Mouse (Mus musculus) testis, adult 2 months (tissue): ENCODE measurements at regions not wholly inside any gene's neighbourhood (a gene's known extent, or its start where the extent isn't known, plus 50 kb on each side); places are given as distances from the start of the nearest gene placed in this dataset.

ENCODE experiments used
- H3K27ac ChIP-seq: fragments of 200-500 bp; 2 replicates; pipeline ENCODE4 v1.5.1; 2012; ENCODE audit warnings: low read depth, low read length; ENCODE audit not compliant: control insufficient read depth, insufficient read depth
- H3K27me3 ChIP-seq: fragments of 200-500 bp; 2 replicates; pipeline ENCODE4 v1.6.1; 2012; ENCODE audit warnings: mild to moderate bottlenecking, low read length, moderate library complexity; ENCODE audit not compliant: control insufficient read depth, insufficient read depth
- H3K36me3 ChIP-seq: fragments of 200-500 bp; 2 replicates; pipeline ENCODE4 v1.6.1; 2012; ENCODE audit warnings: mild to moderate bottlenecking, low read length; ENCODE audit not compliant: control insufficient read depth, insufficient read depth
- H3K4me1 ChIP-seq: fragments of 200-500 bp; 2 replicates; pipeline ENCODE4 v1.6.1; 2012; ENCODE audit warnings: low read length; ENCODE audit not compliant: control insufficient read depth, insufficient read depth
- H3K4me3 ChIP-seq: fragments of 200-500 bp; 2 replicates; pipeline ENCODE4 v1.5.1; 2012; ENCODE audit warnings: low read depth, mild to moderate bottlenecking, low read length, moderate library complexity, mixed read lengths; ENCODE audit not compliant: control insufficient read depth
- CTCF ChIP-seq: fragments of 200-500 bp; IDR thresholded peaks from 2 replicates; pipeline ENCODE4 v1.5.1; 2012; ENCODE audit warnings: low read depth, mild to moderate bottlenecking, inconsistent platforms, low read length, moderate library complexity; ENCODE audit not compliant: control insufficient read depth, insufficient read depth, insufficient replicate concordance
- POLR2A ChIP-seq: fragments of 200-500 bp; IDR thresholded peaks from 2 replicates; pipeline ENCODE4 v1.6.1; 2012; ENCODE audit warnings: low read depth, mild to moderate bottlenecking, inconsistent platforms, low read length, moderate library complexity; ENCODE audit not compliant: control insufficient read depth

DNA sequence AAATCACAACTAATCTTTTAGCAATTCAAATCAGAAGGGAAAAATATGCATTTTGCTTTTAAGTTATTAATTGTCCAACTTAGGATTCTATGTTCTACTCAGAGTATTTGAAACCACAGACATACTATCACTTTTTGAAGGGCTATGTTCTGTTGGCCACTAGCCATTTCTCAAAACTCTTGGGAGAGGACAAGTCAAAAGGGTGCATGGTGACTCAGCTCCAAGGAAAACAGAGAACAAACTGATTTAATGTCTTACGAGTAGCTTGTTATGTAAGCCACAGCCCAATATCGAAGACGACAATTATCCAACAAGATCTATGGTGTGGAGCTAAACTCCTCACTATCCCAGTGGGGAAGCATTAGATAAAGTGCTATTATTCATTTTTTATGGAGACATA is 247.6 kb downstream of the Kcnj2 start:
- Histone ChIP-seq H3K4me1 (no peaks in the 10 kb centered on the region), H3K4me3 (no peak overlapping the region), H3K27me3 (no peaks in the 10 kb centered on the region), H3K27ac (no peak overlapping the region), H3K36me3 (no peaks in the 10 kb centered on the region)
- TF ChIP-seq POLR2A (no peak), CTCF (no peak)

DNA sequence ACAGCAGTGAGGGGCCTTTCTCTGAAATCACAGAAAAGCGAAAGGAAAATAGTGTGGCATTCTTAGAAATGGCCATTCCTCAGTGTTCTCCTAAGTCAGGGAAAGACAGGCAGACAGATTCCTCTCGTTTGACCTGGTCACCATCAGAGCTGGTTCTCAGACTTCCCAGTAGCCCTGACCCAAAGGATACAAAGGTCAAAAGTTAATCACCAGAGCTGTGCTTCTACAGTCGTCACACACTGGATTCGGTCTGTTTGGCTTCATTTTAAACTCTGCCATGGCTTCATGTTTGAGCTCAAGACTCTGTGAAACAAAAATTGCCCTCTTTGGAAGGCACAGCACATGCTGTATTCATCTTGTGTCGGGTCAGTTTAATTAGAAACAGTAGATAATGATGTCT is 255.6 kb downstream of the Kcnj2 start:
- Histone ChIP-seq H3K27ac (no peak overlapping the region), H3K27me3 (no peaks in the 10 kb centered on the region), H3K4me1 (no peaks in the 10 kb centered on the region), H3K36me3 (no peaks in the 10 kb centered on the region), H3K4me3 (no peak overlapping the region)
- no peak for TF ChIP-seq POLR2A
- TF ChIP-seq CTCF, result no peak

DNA sequence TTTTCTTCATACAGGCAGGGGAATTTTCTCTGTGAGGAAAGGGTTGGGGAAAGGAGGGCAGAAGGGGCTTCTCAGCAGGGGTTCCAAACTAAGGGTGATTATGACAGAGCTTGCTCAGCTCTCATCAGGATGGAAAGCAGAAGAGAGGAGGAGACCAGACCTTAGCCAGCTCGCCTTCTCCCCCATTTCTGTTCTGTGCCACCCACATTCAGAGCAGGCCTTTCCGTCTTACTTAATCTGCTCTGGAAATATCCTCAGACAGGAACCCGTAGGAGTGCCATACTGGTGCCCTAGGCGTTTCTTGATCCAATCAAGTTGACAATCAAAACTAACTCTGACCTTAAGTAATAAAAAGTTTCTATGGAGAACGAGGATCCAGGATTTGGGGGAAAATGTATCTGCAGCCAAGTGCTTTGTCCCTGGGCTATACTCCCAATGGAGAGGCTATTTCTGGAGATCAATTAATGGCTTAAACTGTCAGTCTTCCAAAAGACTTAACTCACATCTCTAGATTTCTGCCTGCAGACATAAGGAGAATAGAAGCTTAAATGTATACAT is 258.6 kb downstream of the Kcnj2 start:
- H3K36me3 ChIP-seq, result no peaks in the 10 kb centered on the region
- no peaks in the 10 kb centered on the region for H3K4me1 ChIP-seq
- no peak overlapping the region for H3K27ac ChIP-seq
- no peak overlapping the region for H3K4me3 ChIP-seq
- H3K27me3 ChIP-seq, result no peaks in the 10 kb centered on the region
- TF ChIP-seq POLR2A (no peak), CTCF (no peak)

DNA sequence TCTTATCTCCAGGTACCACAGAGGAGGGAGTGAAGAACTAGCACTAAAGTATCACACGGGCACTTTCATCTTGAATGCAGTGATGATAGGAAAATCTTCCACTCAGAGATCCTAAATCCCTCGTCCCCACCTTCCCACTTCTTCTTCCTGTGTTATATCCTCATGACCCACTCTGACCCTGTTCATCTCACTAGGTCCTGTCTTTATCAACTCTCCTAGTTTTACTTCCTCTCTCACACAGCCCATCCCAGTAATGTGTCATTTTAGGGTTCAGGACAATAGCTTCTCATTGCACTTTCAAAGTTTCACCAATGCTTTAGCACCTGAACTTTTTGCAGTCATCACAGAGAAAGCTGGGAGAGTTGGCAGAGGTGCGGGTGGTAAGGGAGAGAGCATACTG is 261.0 kb downstream of the Kcnj2 start:
- H3K27ac ChIP-seq, result no peak overlapping the region
- TF ChIP-seq POLR2A (no peak), CTCF (no peak)
- H3K4me1 ChIP-seq, result no peaks in the 10 kb centered on the region
- no peaks in the 10 kb centered on the region for H3K36me3 ChIP-seq
- no peak overlapping the region for H3K4me3 ChIP-seq
- H3K27me3 ChIP-seq, result no peaks in the 10 kb centered on the region

DNA sequence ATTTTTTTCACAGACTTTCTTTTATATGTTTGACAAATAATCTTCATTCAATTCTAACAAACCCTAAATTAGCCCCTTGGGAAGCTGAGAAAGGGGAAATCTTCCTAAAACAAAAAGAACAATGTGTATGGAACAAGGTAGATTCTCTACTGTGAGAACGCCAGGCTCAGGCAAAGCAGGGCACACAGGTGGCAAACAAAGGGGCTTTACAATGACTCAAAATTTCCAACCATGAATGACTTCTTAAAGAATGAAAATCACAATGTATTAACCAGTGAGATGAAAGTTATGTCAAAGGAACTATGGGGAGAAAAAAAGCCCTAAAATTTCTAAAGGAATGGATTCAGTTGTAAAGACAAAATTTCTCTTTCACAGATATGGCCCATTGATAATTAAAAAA is 262.3 kb downstream of the Kcnj2 start:
- Histone ChIP-seq H3K4me3 (no peak overlapping the region), H3K36me3 (no peaks in the 10 kb centered on the region), H3K27me3 (no peaks in the 10 kb centered on the region), H3K4me1 (no peaks in the 10 kb centered on the region), H3K27ac (no peak overlapping the region)
- TF ChIP-seq CTCF (no peak), POLR2A (no peak)

DNA sequence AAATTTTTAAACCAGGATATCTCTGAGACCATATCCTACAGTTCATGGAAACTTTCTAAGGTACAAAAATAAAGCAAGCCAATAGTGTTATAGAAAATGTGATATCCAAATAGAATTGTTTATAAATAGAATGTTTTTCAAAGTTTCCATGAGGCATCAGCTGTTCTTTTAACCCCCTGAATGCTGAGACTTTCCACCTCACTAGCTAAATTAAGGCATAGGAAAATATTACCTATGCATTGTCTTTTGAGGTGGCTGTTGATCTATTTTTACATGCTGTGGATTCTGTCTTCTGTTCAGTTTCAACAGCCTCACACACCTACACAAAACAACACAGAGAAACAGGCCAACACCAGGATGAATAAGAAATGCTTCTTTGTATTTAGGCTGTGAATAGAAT is 265.6 kb downstream of the Kcnj2 start:
- Histone ChIP-seq H3K27ac (no peak overlapping the region), H3K27me3 (no peaks in the 10 kb centered on the region), H3K4me1 (no peaks in the 10 kb centered on the region), H3K36me3 (no peaks in the 10 kb centered on the region), H3K4me3 (no peak overlapping the region)
- TF ChIP-seq POLR2A (no peak), CTCF (no peak)

DNA sequence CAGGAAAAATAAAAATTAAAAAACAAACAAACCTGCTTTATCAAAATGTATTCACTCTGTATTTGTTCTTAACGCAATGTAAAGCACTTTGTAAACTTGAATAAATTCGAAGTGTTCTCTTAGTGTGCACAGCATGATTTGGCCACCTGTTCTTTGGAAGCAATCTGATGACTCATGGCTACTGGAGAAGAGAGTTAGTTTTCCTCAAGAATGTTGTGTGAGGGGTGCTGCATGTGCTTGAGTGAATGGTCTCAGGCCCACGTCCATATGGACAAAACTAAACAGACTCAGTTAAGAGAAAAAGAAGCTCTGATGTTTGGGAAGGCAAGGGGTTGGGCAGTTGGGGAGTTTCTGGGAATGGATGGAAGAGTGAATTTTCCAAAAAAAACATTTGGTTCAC is 267.1 kb downstream of the Kcnj2 start:
- Histone ChIP-seq H3K4me1 (no peaks in the 10 kb centered on the region), H3K4me3 (no peak overlapping the region), H3K27me3 (no peaks in the 10 kb centered on the region), H3K36me3 (no peaks in the 10 kb centered on the region), H3K27ac (no peak overlapping the region)
- no peak for TF ChIP-seq POLR2A
- no peak for TF ChIP-seq CTCF

DNA sequence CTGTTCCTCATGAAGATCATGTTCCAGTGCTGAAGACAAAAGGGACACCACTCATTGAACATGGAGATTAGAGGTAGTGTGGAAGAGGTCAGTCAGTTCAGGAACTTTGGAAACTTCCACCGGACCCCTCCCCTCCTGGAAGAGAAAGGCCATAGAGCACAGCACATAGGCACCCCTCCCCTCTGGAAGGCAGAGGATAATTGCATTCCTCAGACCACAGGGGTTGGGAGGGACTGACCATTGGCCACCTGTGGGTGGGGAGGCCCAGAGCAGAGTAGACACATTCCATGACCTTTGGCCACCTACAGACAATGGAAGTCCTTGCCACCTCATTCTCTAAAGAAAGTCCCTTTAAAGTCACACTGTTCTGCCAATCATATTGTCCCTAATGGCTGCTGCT is 281.6 kb downstream of the Kcnj2 start:
- Histone ChIP-seq H3K27ac (no peak overlapping the region), H3K4me1 (no peaks in the 10 kb centered on the region), H3K36me3 (no peaks in the 10 kb centered on the region), H3K27me3 (no peaks in the 10 kb centered on the region), H3K4me3 (no peak overlapping the region)
- no peak for TF ChIP-seq POLR2A
- no peak for TF ChIP-seq CTCF
